Mouse (Mus musculus) heart, adult 2 months (tissue): ENCODE data around the gene Bcas3.

Source experiments
- CTCF ChIP-seq: fragments of 200-600 bp; IDR thresholded peaks from 2 replicates; pipeline ENCODE4 v1.8.1; 2022; ENCODE audit warnings: antibody characterized with exemption, mild to moderate bottlenecking, moderate library complexity
- POLR2A ChIP-seq: fragments of 200-500 bp; IDR thresholded peaks from 2 replicates; pipeline ENCODE4 v1.6.1; 2011; ENCODE audit warnings: mild to moderate bottlenecking, low read depth, low read length, control low read depth; ENCODE audit not compliant: insufficient read depth

- no peak for TF ChIP-seq CTCF
- no peak for TF ChIP-seq POLR2A
Observed at GRCm38 (mm10) chr11:85754631-85755502, 401.9 kb downstream of the Bcas3 start.
